Mouse (Mus musculus) heart, embryonic 12.5 days (tissue): ENCODE results near the gene Mpv17l2. TPM values are rescaled to one million over a fixed set of nuclear protein-coding genes. Genes with fewer than 3 reads are reported as not detected.

Experiments
- ATAC-seq: fragments of 200-750 bp; cut with Nextera tagmentation; 2 replicates; pipeline ENCODE4 v1.8.0; 2017; ENCODE audit warnings: moderate TSS enrichment, moderate library complexity; ENCODE audit not compliant: insufficient number of reproducible peaks, low FRiP score
- H3K27ac ChIP-seq: fragments of 300-500 bp; sonication (generic); 2 replicates; pipeline ENCODE4 v1.5.1; 2016; ENCODE audit warnings: mild to moderate bottlenecking, moderate library complexity; ENCODE audit not compliant: poor library complexity, severe bottlenecking
- H3K27me3 ChIP-seq: fragments of 300-500 bp; sonication (generic); replicated peaks from 2 replicates; pipeline ENCODE4 v1.6.1; 2016; ENCODE audit warnings: mild to moderate bottlenecking, moderate library complexity
- H3K36me3 ChIP-seq: fragments of 300-500 bp; sonication (generic); 2 replicates; pipeline ENCODE4 v1.6.1; 2016; ENCODE audit warnings: mild to moderate bottlenecking, moderate library complexity
- H3K4me1 ChIP-seq: fragments of 300-500 bp; sonication (generic); replicated peaks from 2 replicates; pipeline ENCODE4 v1.6.1; 2016; ENCODE audit warnings: mild to moderate bottlenecking
- H3K4me2 ChIP-seq: fragments of 300-500 bp; sonication (generic); 2 replicates; pipeline ENCODE4 v1.6.1; 2016; ENCODE audit warnings: mild to moderate bottlenecking, moderate library complexity
- H3K4me3 ChIP-seq: fragments of 300-500 bp; sonication (generic); 2 replicates; pipeline ENCODE4 v1.5.1; 2016; ENCODE audit warnings: mild to moderate bottlenecking
- H3K9ac ChIP-seq: fragments of 300-500 bp; sonication (generic); 2 replicates; pipeline ENCODE4 v1.6.1; 2016; ENCODE audit warnings: mild to moderate bottlenecking, moderate library complexity
- H3K9me3 ChIP-seq: fragments of 300-500 bp; sonication (generic); replicated peaks from 2 replicates; pipeline ENCODE4 v1.6.1; 2016; ENCODE audit warnings: mild to moderate bottlenecking, moderate library complexity
- WGBS: fragments of 180-500 bp; shearing (Covaris S2); methylation state at CpG from one replicate; pipeline ENCODE4 v1.1.7; 2016; 5-methylcytosine and 5-hydroxymethylcytosine counted together
- microRNA-seq: library from miRNA; unstranded; fragments of <30 nt; microRNA quantifications from one replicate; pipeline ENCODE4, GENCODE M21; 2017
- polyA plus RNA-seq: library from polyadenylated mRNA; unstranded; fragments of >200 nt; fragmentation: Nextera tagmentation; extraction: Ambion mirVana; gene quantifications from 2 replicates; pipeline ENCODE4 v1.2.1, GENCODE M21; 2016

Gene Mpv17l2
- polyA plus RNA-seq, 1 experiment from 2014 or later, result 37.9 TPM

GRCm38 (mm10) chr8:70715086-70715485 lies 45.7 kb downstream of the Mpv17l2 start:
- Histone ChIP-seq H3K4me3 (no peak overlapping the region), H3K4me1 (no peaks in the 10 kb centered on the region), H3K4me2 (no peak overlapping the region), H3K27me3 (peaks cover 34% of the 10 kb centered on the region), H3K27ac (no peak overlapping the region), H3K36me3 (no peaks in the 10 kb centered on the region), H3K9me3 (no peaks in the 10 kb centered on the region), H3K9ac (no peak overlapping the region)
- no peak for ATAC-seq
- WGBS, result 41% methylated on average over 2 of the region's 2 CpGs

GRCm38 (mm10) chr8:70713991-70714390 lies 46.8 kb downstream of the Mpv17l2 start:
- Histone ChIP-seq H3K4me2 (no peak overlapping the region), H3K4me1 (no peaks in the 10 kb centered on the region), H3K9ac (no peak overlapping the region), H3K27ac (no peak overlapping the region), H3K36me3 (no peaks in the 10 kb centered on the region), H3K27me3 (peaks cover 28% of the 10 kb centered on the region), H3K4me3 (no peak overlapping the region), H3K9me3 (no peaks in the 10 kb centered on the region)
- no peak for ATAC-seq
- WGBS, result 73% methylated on average over 7 of the region's 7 CpGs

- no peak overlapping the region for H3K9ac ChIP-seq
- peaks cover 5% of the 10 kb centered on the region for H3K27me3 ChIP-seq
- H3K4me2 ChIP-seq, result no peak overlapping the region
- H3K9me3 ChIP-seq, result no peaks in the 10 kb centered on the region
- no peak overlapping the region for H3K27ac ChIP-seq
- H3K36me3 ChIP-seq, result no peaks in the 10 kb centered on the region
- no peaks in the 10 kb centered on the region for H3K4me1 ChIP-seq
- no peak overlapping the region for H3K4me3 ChIP-seq
- 79% methylated on average over 11 of the region's 11 CpGs for WGBS
- ATAC-seq, result no peak
Measured at GRCm38 (mm10) chr8:70711041-70711440, 49.7 kb downstream of the Mpv17l2 start.

GRCm38 (mm10) chr8:70710296-70710695 lies 50.5 kb downstream of the Mpv17l2 start:
- no peak for ATAC-seq
- no peak overlapping the region for H3K4me2 ChIP-seq
- H3K9me3 ChIP-seq, result no peaks in the 10 kb centered on the region
- H3K27ac ChIP-seq, result no peak overlapping the region
- no peak overlapping the region for H3K4me3 ChIP-seq
- H3K9ac ChIP-seq, result no peak overlapping the region
- peaks cover under 1% of the 10 kb centered on the region; the same call in 1 of the 2 replicates for H3K27me3 ChIP-seq
- H3K36me3 ChIP-seq, result no peaks in the 10 kb centered on the region
- no peaks in the 10 kb centered on the region for H3K4me1 ChIP-seq
- 93% methylated on average over 1 of the region's 1 CpGs for WGBS

GRCm38 (mm10) chr8:70709794-70710193 lies 51.0 kb downstream of the Mpv17l2 start:
- Histone ChIP-seq H3K4me3 (no peak overlapping the region), H3K4me2 (no peak overlapping the region), H3K9me3 (no peaks in the 10 kb centered on the region), H3K36me3 (no peaks in the 10 kb centered on the region), H3K27me3 (no peaks in the 10 kb centered on the region; the same call in 1 of the 2 replicates), H3K9ac (no peak overlapping the region), H3K4me1 (no peaks in the 10 kb centered on the region), H3K27ac (no peak overlapping the region)
- ATAC-seq, result no peak
- 89% methylated on average over 9 of the region's 9 CpGs for WGBS

Small RNA genes lying within 50 kb of the gene (microRNA-seq; reads per million reads assigned to microRNA genes)
- 0.71 reads per million for gene Mir7240

Other genes starting within 250 kb of the Mpv17l2 start
- 227 and 231 TPM in 2 replicates for gene Fkbp8, start 233.2 kb downstream of the Mpv17l2 start, polyA plus RNA-seq
- 64.2 and 65.7 TPM in 2 replicates for gene Kxd1, start 233.0 kb downstream of the Mpv17l2 start, polyA plus RNA-seq
- gene Ell, start 221.5 kb downstream of the Mpv17l2 start, polyA plus RNA-seq, result 13.5 and 14.7 TPM in 2 replicates
- gene Isyna1, start 166.6 kb downstream of the Mpv17l2 start, polyA plus RNA-seq, result 138 and 142 TPM in 2 replicates
- 76.0 and 78.6 TPM in 2 replicates for gene Ssbp4, start 152.1 kb downstream of the Mpv17l2 start, polyA plus RNA-seq
- gene Lrrc25, start 144.8 kb downstream of the Mpv17l2 start, polyA plus RNA-seq, result 0.65 and 0.71 TPM in 2 replicates
- gene Gdf15, start 128.5 kb downstream of the Mpv17l2 start, polyA plus RNA-seq, result 1.0 and 1.1 TPM in 2 replicates
- 32.1 and 35.6 TPM in 2 replicates for gene Pgpep1, start 100.6 kb downstream of the Mpv17l2 start, polyA plus RNA-seq
- 289 and 301 TPM in 2 replicates for gene Lsm4, start 87.7 kb downstream of the Mpv17l2 start, polyA plus RNA-seq
- 183 and 206 TPM in 2 replicates for gene Jund, start 62.0 kb downstream of the Mpv17l2 start, polyA plus RNA-seq
- 0.04 and 0.06 TPM in 2 replicates for gene Iqcn, start 57.5 kb downstream of the Mpv17l2 start, polyA plus RNA-seq
- not detected in 2 replicates for gene Gm3336, start 42.4 kb downstream of the Mpv17l2 start, polyA plus RNA-seq
- 0.05 and 0.09 TPM in 2 replicates for gene Pde4c, start 37.2 kb downstream of the Mpv17l2 start, polyA plus RNA-seq
- 19.1 and 19.2 TPM in 2 replicates for gene Rab3a, start 6.3 kb downstream of the Mpv17l2 start, polyA plus RNA-seq
- gene Pik3r2, start 15.8 kb upstream of the Mpv17l2 start, polyA plus RNA-seq, result 35.2 and 37.2 TPM in 2 replicates
- 7.2 and 8.1 TPM in 2 replicates for gene Mast3, start 44.1 kb upstream of the Mpv17l2 start, polyA plus RNA-seq
- gene Il12rb1, start 47.5 kb upstream of the Mpv17l2 start, polyA plus RNA-seq, result not detected in 2 replicates
- 2.5 and 2.7 TPM in 2 replicates for gene Arrdc2, start 78.8 kb upstream of the Mpv17l2 start, polyA plus RNA-seq
- gene Kcnn1, start 102.3 kb upstream of the Mpv17l2 start, polyA plus RNA-seq, result 1.7 and 1.8 TPM in 2 replicates
- 81.8 and 87.0 TPM in 2 replicates for gene Ccdc124, start 113.0 kb upstream of the Mpv17l2 start, polyA plus RNA-seq
- gene Slc5a5, start 131.8 kb upstream of the Mpv17l2 start, polyA plus RNA-seq, result 0.11 TPM in 1 of 2 replicates, not detected in the other
- 2,379 and 2,528 TPM in 2 replicates for gene Rpl18a, start 136.5 kb upstream of the Mpv17l2 start, polyA plus RNA-seq
- gene Map1s, start 145.0 kb upstream of the Mpv17l2 start, polyA plus RNA-seq, result 37.7 and 41.3 TPM in 2 replicates